Mouse (Mus musculus) hindbrain, embryonic 11.5 days (tissue): ENCODE measurements around the gene Rab10. TPM values are rescaled to one million over a fixed set of nuclear protein-coding genes. Genes with fewer than 3 reads are reported as not detected.

Source experiments
- ATAC-seq: fragments of 200-750 bp; cut with Nextera tagmentation; 2 replicates; pipeline ENCODE4 v1.8.0; 2017; ENCODE audit warnings: mild to moderate bottlenecking, moderate TSS enrichment, moderate library complexity; ENCODE audit not compliant: low FRiP score
- DNase-seq: peaks from one replicate; pipeline ENCODE4 v3.0.0-alpha.2; 2015; ENCODE audit warnings: low spot score
- H3K27ac ChIP-seq: fragments of 300-500 bp; sonication (generic); 2 replicates; pipeline ENCODE4 v1.5.1; 2014; ENCODE audit warnings: mild to moderate bottlenecking, low read depth, low read length
- H3K27me3 ChIP-seq: fragments of 300-500 bp; sonication (generic); 2 replicates; pipeline ENCODE4 v1.6.1; 2014; ENCODE audit warnings: mild to moderate bottlenecking, low read length, moderate library complexity, mixed read lengths; ENCODE audit not compliant: control insufficient read depth, insufficient read depth
- H3K36me3 ChIP-seq: fragments of 300-500 bp; sonication (generic); 2 replicates; pipeline ENCODE4 v1.6.1; 2014; ENCODE audit warnings: mild to moderate bottlenecking, low read length, moderate library complexity, mixed read lengths; ENCODE audit not compliant: control insufficient read depth, insufficient read depth
- H3K4me1 ChIP-seq: fragments of 300-500 bp; sonication (generic); replicated peaks from 2 replicates; pipeline ENCODE4 v1.6.1; 2014; ENCODE audit warnings: low read length, mixed read lengths; ENCODE audit not compliant: control insufficient read depth, insufficient read depth
- H3K4me2 ChIP-seq: fragments of 300-500 bp; sonication (generic); replicated peaks from 2 replicates; pipeline ENCODE4 v1.6.1; 2014; ENCODE audit warnings: mild to moderate bottlenecking, low read depth, low read length
- H3K4me3 ChIP-seq: fragments of 300-500 bp; sonication (generic); 2 replicates; pipeline ENCODE4 v1.5.1; 2014; ENCODE audit warnings: low read depth, low read length
- H3K9ac ChIP-seq: fragments of 300-500 bp; sonication (generic); 2 replicates; pipeline ENCODE4 v1.6.1; 2014; ENCODE audit warnings: low read depth, low read length
- H3K9me3 ChIP-seq: fragments of 300-500 bp; sonication (generic); 2 replicates; pipeline ENCODE4 v1.6.1; 2016; ENCODE audit warnings: low read length; ENCODE audit not compliant: control insufficient read depth
- WGBS: fragments of 180-500 bp; shearing (Covaris S2); extraction: QIAGEN DNeasy Blood & Tissue Kit; methylation state at CpG from one replicate; pipeline ENCODE4 v1.1.7; 2014; 5-methylcytosine and 5-hydroxymethylcytosine counted together
- polyA plus RNA-seq: library from polyadenylated mRNA; unstranded; fragments of >200 nt; fragmentation: Nextera tagmentation; extraction: Ambion mirVana; gene quantifications from 2 replicates; pipeline ENCODE4 v1.2.1, GENCODE M21; 2014

The Rab10 gene
- polyA plus RNA-seq, 1 experiment from 2014 or later = 120 TPM

GRCm38 (mm10) chr12:3265188-3265587 lies 44.6 kb downstream of the Rab10 start:
- Histone ChIP-seq H3K27ac (no peak overlapping the region), H3K9ac (no peak overlapping the region), H3K9me3 (peaks cover 1% of the 10 kb centered on the region; the same call in 1 of the 2 replicates), H3K27me3 (no peaks in the 10 kb centered on the region), H3K36me3 (no peaks in the 10 kb centered on the region), H3K4me2 (no peak overlapping the region), H3K4me3 (no peak overlapping the region), H3K4me1 (no peaks in the 10 kb centered on the region)
- WGBS = 96% methylated on average over 2 of the region's 2 CpGs
- DNase-seq (no peak), ATAC-seq (no peak)

- no peak overlapping the region for H3K4me2 ChIP-seq
- no peak for DNase-seq
- no peak overlapping the region for H3K27ac ChIP-seq
- no peaks in the 10 kb centered on the region for H3K4me1 ChIP-seq
- H3K27me3 ChIP-seq = no peaks in the 10 kb centered on the region
- H3K9ac ChIP-seq = no peak overlapping the region
- WGBS = 83% methylated on average over 2 of the region's 2 CpGs
- no peaks in the 10 kb centered on the region for H3K36me3 ChIP-seq
- ATAC-seq = no peak
- no peaks in the 10 kb centered on the region for H3K9me3 ChIP-seq
- H3K4me3 ChIP-seq = no peak overlapping the region
Measured at GRCm38 (mm10) chr12:3264449-3264848, 45.3 kb downstream of the Rab10 start.

- Histone ChIP-seq H3K4me2 (no peak overlapping the region), H3K4me1 (no peaks in the 10 kb centered on the region), H3K4me3 (no peak overlapping the region), H3K9me3 (no peaks in the 10 kb centered on the region), H3K36me3 (no peaks in the 10 kb centered on the region), H3K27me3 (no peaks in the 10 kb centered on the region), H3K9ac (no peak overlapping the region), H3K27ac (no peak overlapping the region)
- 98% methylated on average over 25 of the region's 25 CpGs for WGBS
- DNase-seq = no peak
- no peak for ATAC-seq
Measured at GRCm38 (mm10) chr12:3261596-3261995, 48.2 kb downstream of the Rab10 start.

GRCm38 (mm10) chr12:3255966-3256365 lies 53.8 kb downstream of the Rab10 start:
- no peak overlapping the region for H3K9ac ChIP-seq
- H3K4me2 ChIP-seq = no peak overlapping the region
- DNase-seq (no peak), ATAC-seq (no peak)
- H3K27me3 ChIP-seq = no peaks in the 10 kb centered on the region
- H3K4me3 ChIP-seq = no peak overlapping the region
- H3K27ac ChIP-seq = no peak overlapping the region
- H3K4me1 ChIP-seq = no peaks in the 10 kb centered on the region
- H3K36me3 ChIP-seq = no peaks in the 10 kb centered on the region
- no peaks in the 10 kb centered on the region for H3K9me3 ChIP-seq

- H3K9me3 ChIP-seq = no peaks in the 10 kb centered on the region
- 97% methylated on average over 2 of the region's 2 CpGs for WGBS
- H3K9ac ChIP-seq = no peak overlapping the region
- no peak overlapping the region for H3K4me3 ChIP-seq
- H3K27me3 ChIP-seq = no peaks in the 10 kb centered on the region
- H3K27ac ChIP-seq = no peak overlapping the region
- no peak for DNase-seq
- H3K4me1 ChIP-seq = no peaks in the 10 kb centered on the region
- ATAC-seq = no peak
- H3K36me3 ChIP-seq = no peaks in the 10 kb centered on the region
- H3K4me2 ChIP-seq = no peak overlapping the region
Measured at GRCm38 (mm10) chr12:3255435-3255834, 54.3 kb downstream of the Rab10 start.

GRCm38 (mm10) chr12:3253591-3253990 lies 56.2 kb downstream of the Rab10 start:
- Histone ChIP-seq H3K9ac (no peak overlapping the region), H3K36me3 (no peaks in the 10 kb centered on the region), H3K4me1 (no peaks in the 10 kb centered on the region), H3K27me3 (no peaks in the 10 kb centered on the region), H3K9me3 (no peaks in the 10 kb centered on the region), H3K4me3 (no peak overlapping the region), H3K4me2 (no peak overlapping the region), H3K27ac (no peak overlapping the region)
- DNase-seq = no peak
- no peak for ATAC-seq

- H3K4me3 ChIP-seq = no peak overlapping the region
- no peak overlapping the region for H3K9ac ChIP-seq
- no peaks in the 10 kb centered on the region for H3K36me3 ChIP-seq
- H3K27me3 ChIP-seq = no peaks in the 10 kb centered on the region
- DNase-seq (no peak), ATAC-seq (no peak)
- H3K27ac ChIP-seq = no peak overlapping the region
- no peaks in the 10 kb centered on the region for H3K4me1 ChIP-seq
- no peaks in the 10 kb centered on the region for H3K9me3 ChIP-seq
- H3K4me2 ChIP-seq = no peak overlapping the region
- 93% methylated on average over 6 of the region's 6 CpGs for WGBS
Measured at GRCm38 (mm10) chr12:3246091-3246490, 63.7 kb downstream of the Rab10 start.

- Histone ChIP-seq H3K4me2 (no peak overlapping the region), H3K27ac (no peak overlapping the region), H3K9me3 (no peaks in the 10 kb centered on the region), H3K27me3 (no peaks in the 10 kb centered on the region), H3K4me1 (no peaks in the 10 kb centered on the region), H3K36me3 (0 out of 2 replicates have a peak, but pooled peaks cover 4% of the 10 kb centered on the region), H3K9ac (no peak overlapping the region), H3K4me3 (no peak overlapping the region)
- ATAC-seq (no peak), DNase-seq (no peak)
- 93% methylated on average over 1 of the region's 1 CpGs for WGBS
Measured at GRCm38 (mm10) chr12:3239544-3239943, 70.2 kb downstream of the Rab10 start.

GRCm38 (mm10) chr12:3238361-3239051 lies 71.3 kb downstream of the Rab10 start:
- DNase-seq (peak; percentile 54), ATAC-seq (peak; percentile 31)
- WGBS = 89% methylated on average over 16 of the region's 16 CpGs
- no peaks in the 10 kb centered on the region for H3K27me3 ChIP-seq
- H3K4me2 ChIP-seq = no peak overlapping the region
- H3K4me1 ChIP-seq = no peaks in the 10 kb centered on the region
- no peak overlapping the region for H3K27ac ChIP-seq
- H3K9ac ChIP-seq = no peak overlapping the region
- no peak overlapping the region for H3K4me3 ChIP-seq
- H3K9me3 ChIP-seq = no peaks in the 10 kb centered on the region
- 0 out of 2 replicates have a peak, but pooled peaks cover 4% of the 10 kb centered on the region for H3K36me3 ChIP-seq
